Mouse (Mus musculus) myocyte (in vitro differentiated cells): ENCODE results near the gene Grik4. TPM values are rescaled to one million over a fixed set of nuclear protein-coding genes. Genes with fewer than 3 reads are reported as not detected.
"Not testable (repeated sequence)": the region's sequence is repeated elsewhere in the genome, so short reads cannot be mapped to it uniquely, and the experiment has no call there.

Experiments
- H3K27me3 ChIP-seq: one replicate; pipeline ENCODE4 v1.6.1; 2011; ENCODE audit not compliant: control insufficient read depth, insufficient read depth, insufficient read length
- H3K36me3 ChIP-seq: one replicate; pipeline ENCODE4 v1.6.1; 2011; ENCODE audit not compliant: control insufficient read depth, insufficient read depth
- H3K4me2 ChIP-seq: one replicate; pipeline ENCODE4 v1.6.1; 2011; ENCODE audit warnings: low read depth, control low read depth
- H3K4me3 ChIP-seq: one replicate; pipeline ENCODE4 v1.5.1; 2011; ENCODE audit warnings: mild to moderate bottlenecking, control low read depth, moderate library complexity
- H3K79me2 ChIP-seq: one replicate; pipeline ENCODE4 v1.6.1; 2011; ENCODE audit not compliant: control insufficient read depth, insufficient read depth
- H3ac ChIP-seq: one replicate; pipeline ENCODE4 v1.6.1; 2011; ENCODE audit not compliant: control insufficient read depth, insufficient read length
- CEBPB ChIP-seq: IDR thresholded peaks from 2 replicates; pipeline ENCODE4 v1.6.1; 2011; ENCODE audit warnings: mild to moderate bottlenecking, moderate library complexity; ENCODE audit not compliant: poor library complexity, insufficient read depth, severe bottlenecking
- E2F4 ChIP-seq: IDR thresholded peaks from one replicate; pipeline ENCODE4 v1.6.1; 2011; ENCODE audit warnings: mild to moderate bottlenecking, control low read depth, moderate library complexity; ENCODE audit not compliant: insufficient read depth
- MAX ChIP-seq: IDR thresholded peaks from one replicate; pipeline ENCODE4 v1.6.1; 2011; ENCODE audit warnings: low read depth, mild to moderate bottlenecking, control low read depth
- MYOD1 ChIP-seq, 3 experiments: IDR thresholded peaks; one replicate each; pipeline ENCODE4 v1.6.1; 2011; ENCODE audit warnings: control low read depth in 2 of 3, low read depth in 2 of 3, mild to moderate bottlenecking in 2 of 3, moderate library complexity in 1 of 3; ENCODE audit not compliant: insufficient read length in 2 of 3, control insufficient read depth in 1 of 3
- MYOG ChIP-seq, 3 experiments: IDR thresholded peaks; one replicate each; pipeline ENCODE4 v1.6.1; 2011; ENCODE audit warnings: control low read depth in 2 of 3, low read depth in 2 of 3, mild to moderate bottlenecking in 2 of 3; ENCODE audit not compliant: insufficient read length in 2 of 3, control insufficient read depth in 1 of 3, insufficient read depth in 1 of 3
- POLR2A ChIP-seq: IDR thresholded peaks from one replicate; pipeline ENCODE4 v1.6.1; 2011; ENCODE audit warnings: low read depth, mild to moderate bottlenecking, control low read depth, moderate library complexity; ENCODE audit not compliant: insufficient read length
- POLR2AphosphoS2 ChIP-seq: IDR thresholded peaks from one replicate; pipeline ENCODE4 v1.6.1; 2011; ENCODE audit warnings: low read depth, control low read depth; ENCODE audit not compliant: insufficient read length
- REST ChIP-seq: IDR thresholded peaks from one replicate; pipeline ENCODE4 v1.6.1; 2011; ENCODE audit warnings: mild to moderate bottlenecking, control low read depth, moderate library complexity; ENCODE audit not compliant: insufficient read depth, insufficient read length
- SRF ChIP-seq: IDR thresholded peaks from one replicate; pipeline ENCODE4 v1.6.1; 2011; ENCODE audit warnings: low read depth; ENCODE audit not compliant: control insufficient read depth, insufficient read length
- TCF12 ChIP-seq: IDR thresholded peaks from one replicate; pipeline ENCODE4 v1.6.1; 2011; ENCODE audit warnings: mild to moderate bottlenecking, control low read depth; ENCODE audit not compliant: poor library complexity, insufficient read depth, severe bottlenecking
- TCF3 ChIP-seq: IDR thresholded peaks from one replicate; pipeline ENCODE4 v1.6.1; 2011; ENCODE audit warnings: low read depth, control low read depth; ENCODE audit not compliant: insufficient read length
- USF1 ChIP-seq: IDR thresholded peaks from one replicate; pipeline ENCODE4 v1.6.1; 2011; ENCODE audit warnings: low read depth, mild to moderate bottlenecking, control low read depth, moderate library complexity
- polyA plus RNA-seq: library from polyadenylated mRNA; unstranded; fragments of >200 nt; fragmentation: generic; extraction: Trizol; gene quantifications from one replicate; pipeline ENCODE4 v1.2.1, GENCODE M21; 2012; ENCODE audit warnings: missing spikeins

Gene Grik4
- polyA plus RNA-seq, 1 experiment, result not detected

DNA sequence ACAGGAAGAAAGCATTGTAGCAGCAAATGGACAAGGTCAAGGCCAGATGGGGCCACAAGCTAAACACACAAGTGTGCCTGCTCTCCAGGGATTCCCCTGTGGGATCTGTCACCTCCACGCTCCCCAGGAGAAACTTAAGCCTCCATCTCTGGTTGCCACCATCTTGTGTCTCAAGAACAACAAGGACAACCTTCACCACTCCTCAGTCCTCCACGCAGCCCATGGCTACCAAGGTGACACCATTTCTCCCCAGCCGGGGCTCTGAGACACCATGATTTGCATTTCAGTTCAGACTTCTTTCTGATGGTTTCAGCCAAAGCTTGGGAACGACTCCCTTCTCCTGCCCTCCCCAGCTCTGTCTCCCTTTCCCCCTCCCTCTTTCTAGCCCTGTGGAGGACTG, 152.9 kb downstream of the Grik4 start:
- TF ChIP-seq E2F4 (no peak), POLR2AphosphoS2 (no peak)
- Histone ChIP-seq H3K4me3 (no peak overlapping the region), H3ac (no peak overlapping the region), H3K79me2 (no peaks in the 10 kb centered on the region), H3K27me3 (peaks cover 18% of the 10 kb centered on the region), H3K36me3 (no peaks in the 10 kb centered on the region), H3K4me2 (no peak overlapping the region)

DNA sequence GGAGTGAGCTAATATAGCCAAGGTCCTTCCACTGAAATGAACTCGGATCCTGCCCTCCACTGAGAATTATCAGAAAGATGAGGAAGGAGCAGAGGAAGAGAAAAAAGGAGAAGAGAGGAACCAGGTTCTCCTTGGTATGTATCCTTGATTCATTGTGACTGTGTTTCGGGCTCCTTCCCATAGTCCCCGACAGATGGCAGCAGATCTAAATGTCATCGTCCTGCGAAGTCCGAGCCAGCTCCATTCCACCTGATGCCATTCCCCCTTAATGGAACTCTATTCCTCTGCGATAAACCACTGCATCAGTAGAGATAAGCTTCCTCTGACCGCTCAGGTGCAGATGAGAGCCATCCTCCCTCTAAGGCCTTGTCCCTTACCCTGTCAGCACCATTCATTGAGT, 155.8 kb downstream of the Grik4 start:
- no peaks in the 10 kb centered on the region for H3K79me2 ChIP-seq
- H3K4me3 ChIP-seq, result no peak overlapping the region
- H3K27me3 ChIP-seq, result peaks cover 35% of the 10 kb centered on the region
- no peak overlapping the region for H3K4me2 ChIP-seq
- TF ChIP-seq USF1, result no peak
- H3ac ChIP-seq, result no peak overlapping the region
- H3K36me3 ChIP-seq, result no peaks in the 10 kb centered on the region

DNA sequence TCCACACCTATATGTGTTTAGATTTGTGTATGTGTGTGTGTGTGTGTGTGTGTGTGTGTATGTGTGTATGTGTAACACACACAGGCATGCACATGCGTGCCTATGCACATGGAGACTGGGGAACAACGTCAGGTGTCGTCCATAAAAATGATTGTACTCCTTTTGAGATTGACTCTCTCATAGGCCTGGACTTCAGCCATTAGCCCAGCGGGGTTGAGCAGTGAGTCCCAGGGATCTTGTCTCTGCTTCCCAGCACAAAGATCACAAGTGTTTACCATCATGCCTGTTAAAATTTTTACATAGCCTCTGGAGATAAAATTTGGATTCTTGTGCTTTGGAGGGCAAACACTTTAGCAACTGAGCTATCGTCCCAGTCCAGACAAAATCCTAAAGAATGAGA, 157.4 kb downstream of the Grik4 start:
- H3K36me3 ChIP-seq, result no peaks in the 10 kb centered on the region
- peaks cover 29% of the 10 kb centered on the region for H3K27me3 ChIP-seq
- no peak overlapping the region for H3K4me2 ChIP-seq
- no peaks in the 10 kb centered on the region for H3K79me2 ChIP-seq
- H3K4me3 ChIP-seq, result no peak overlapping the region
- no peak overlapping the region for H3ac ChIP-seq
- TF ChIP-seq POLR2A, result no peak
- TF ChIP-seq E2F4, result no peak
- no peak for TF ChIP-seq MAX
- TF ChIP-seq USF1, result no peak
- no peak for TF ChIP-seq POLR2AphosphoS2
- no peak for TF ChIP-seq SRF
- no peak for TF ChIP-seq TCF3

DNA sequence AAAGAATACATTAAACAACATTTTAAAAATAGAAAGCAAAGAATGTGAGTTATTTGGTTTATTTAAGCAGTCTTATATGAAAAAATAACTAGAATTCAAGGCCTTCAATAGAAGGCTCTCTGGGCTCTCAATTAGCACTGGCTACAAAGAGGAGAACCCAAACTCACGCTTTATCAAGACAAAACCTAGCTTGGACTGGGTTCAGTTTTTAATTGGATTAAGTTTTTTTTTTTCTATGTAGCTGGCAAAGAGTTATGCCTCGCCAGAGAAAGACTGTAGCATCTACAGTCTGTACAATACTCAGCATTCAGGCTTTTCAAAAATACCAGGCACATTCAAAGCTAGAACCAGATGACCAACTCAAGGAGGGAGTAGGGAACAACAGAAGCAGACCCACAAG, 158.0 kb downstream of the Grik4 start:
- no peak overlapping the region for H3K4me2 ChIP-seq
- no peak overlapping the region for H3K4me3 ChIP-seq
- H3K79me2 ChIP-seq, result no peaks in the 10 kb centered on the region
- H3K36me3 ChIP-seq, result no peaks in the 10 kb centered on the region
- TF ChIP-seq E2F4 (no peak), MYOG (IDR thresholded peaks at IDR 0.05; ENCODE audit: control insufficient read depth in 1 of 3, insufficient read depth in 1 of 3, insufficient read length in 2 of 3, low read depth in 2 of 3) (no peak), TCF12 (no peak), CEBPB (no peak), REST (no peak)
- no peak overlapping the region for H3ac ChIP-seq
- peaks cover 23% of the 10 kb centered on the region for H3K27me3 ChIP-seq

DNA sequence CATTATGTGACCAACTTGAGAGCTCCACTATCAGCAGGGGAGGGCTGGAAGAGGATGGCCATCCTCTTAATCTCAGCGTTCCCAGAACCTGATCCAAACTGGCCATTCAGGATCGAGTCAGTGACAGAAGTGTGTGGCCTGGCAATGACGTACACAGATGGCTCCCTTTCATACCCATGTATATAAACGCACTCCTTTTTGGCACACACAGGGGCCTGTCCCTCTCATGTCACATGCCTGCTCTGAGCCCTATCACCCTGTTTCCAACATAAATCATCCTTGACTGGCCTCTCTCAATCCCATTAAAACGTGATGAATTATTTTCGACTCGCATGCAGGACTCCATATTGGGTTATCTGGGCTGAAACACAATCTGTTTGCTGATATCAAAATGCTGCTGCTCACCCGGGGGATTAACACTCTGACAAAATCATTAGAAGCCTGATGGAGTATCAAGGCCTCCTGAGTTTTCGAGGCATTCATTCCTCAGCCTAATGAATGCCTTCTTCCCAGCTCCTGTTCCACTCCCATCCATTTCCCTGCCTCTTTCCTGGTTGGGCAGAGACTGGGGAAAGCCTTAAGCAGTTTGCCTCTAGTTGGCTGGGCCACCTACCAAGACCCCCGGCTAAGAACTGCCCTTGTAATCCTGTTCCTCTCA, 159.0 kb downstream of the Grik4 start:
- Histone ChIP-seq H3K79me2 (no peaks in the 10 kb centered on the region), H3K36me3 (no peaks in the 10 kb centered on the region), H3K4me2 (no peak overlapping the region), H3K4me3 (no peak overlapping the region), H3ac (no peak overlapping the region), H3K27me3 (peaks cover 22% of the 10 kb centered on the region)
- TF ChIP-seq SRF (no peak), CEBPB (no peak), POLR2AphosphoS2 (no peak)

DNA sequence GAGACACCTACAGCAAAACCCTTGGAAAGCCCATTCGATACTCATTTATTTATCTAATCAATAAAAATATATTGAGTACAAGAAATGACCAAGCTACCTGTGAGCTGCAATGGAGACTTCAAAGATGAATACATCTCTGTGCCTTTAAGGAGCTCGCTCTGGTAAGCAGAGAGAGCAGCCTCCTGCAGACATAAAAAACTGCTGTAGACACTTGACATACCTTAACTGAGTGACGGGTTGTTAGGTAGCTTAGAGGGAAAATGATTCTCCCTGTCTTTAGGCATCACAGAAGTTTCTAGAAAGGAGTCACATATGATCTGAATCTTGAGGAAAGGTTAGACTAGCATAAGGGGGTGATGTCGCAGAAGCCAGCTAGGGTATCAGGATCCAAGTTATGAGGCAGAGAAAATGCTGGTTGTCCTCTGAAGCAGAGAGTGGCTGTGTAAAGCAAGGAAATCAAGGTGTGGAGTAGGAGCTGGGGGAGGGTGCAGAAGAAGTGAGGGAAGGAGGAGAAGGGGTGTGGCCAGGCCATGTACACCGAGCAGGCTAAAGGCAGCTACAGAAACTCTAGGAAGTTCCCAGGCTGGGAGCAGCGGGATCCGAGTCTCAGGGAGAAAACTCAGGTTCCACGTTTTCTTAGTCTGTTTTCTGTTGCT, 160.9 kb downstream of the Grik4 start:
- TF ChIP-seq MAX, result no peak
- no peak for TF ChIP-seq MYOD1 (IDR thresholded peaks at IDR 0.05; ENCODE audit: control insufficient read depth in 1 of 3, insufficient read length in 2 of 3, low read depth in 2 of 3)
- no peak for TF ChIP-seq TCF3
- TF ChIP-seq CEBPB, result no peak
- TF ChIP-seq E2F4, result no peak
- TF ChIP-seq POLR2AphosphoS2, result no peak
- H3K79me2 ChIP-seq, result no peaks in the 10 kb centered on the region
- peaks cover 33% of the 10 kb centered on the region for H3K27me3 ChIP-seq
- H3K4me2 ChIP-seq, result no peak overlapping the region
- H3ac ChIP-seq, result no peak overlapping the region
- no peaks in the 10 kb centered on the region for H3K36me3 ChIP-seq
- H3K4me3 ChIP-seq, result no peak overlapping the region

DNA sequence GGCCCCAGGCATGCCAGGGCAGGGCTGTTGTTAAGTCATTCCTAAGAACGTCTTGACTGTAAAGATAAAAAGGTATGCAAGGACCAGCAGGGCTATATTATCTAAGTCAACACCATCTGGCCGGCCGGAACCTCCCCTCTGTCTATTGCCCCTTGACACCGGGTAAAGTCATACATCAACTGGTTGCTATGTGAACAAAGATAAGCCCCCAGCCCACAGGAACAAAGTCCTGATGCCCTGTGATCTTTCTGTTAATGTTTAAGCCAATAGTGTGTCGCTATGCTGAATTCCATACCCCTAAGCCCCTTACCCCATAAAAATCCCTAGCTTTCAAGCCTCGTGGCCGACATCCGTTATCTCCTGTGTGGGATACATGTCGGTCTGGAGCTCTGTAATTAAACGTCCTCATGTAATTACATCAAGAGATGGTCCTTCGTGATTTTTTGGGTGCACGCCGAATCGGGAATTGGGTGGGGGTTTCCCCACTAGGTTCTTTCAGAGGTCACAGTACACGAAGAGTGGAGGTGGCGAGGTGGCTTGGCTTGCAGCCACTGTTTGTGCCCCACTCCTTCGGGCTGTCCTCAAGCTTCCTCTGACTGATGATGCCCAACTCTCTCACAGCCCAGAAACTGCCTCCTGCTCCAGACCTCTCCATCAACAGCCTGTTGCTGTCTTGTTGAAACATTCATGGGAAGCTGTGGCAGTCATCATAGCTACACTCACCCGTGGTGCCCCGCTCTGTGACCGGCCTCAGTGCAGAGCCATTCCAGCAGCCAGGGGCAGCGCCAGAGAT, 165.6 kb downstream of the Grik4 start:
- not testable (repeated sequence) for H3K4me3 ChIP-seq, H3K79me2 ChIP-seq, H3K36me3 ChIP-seq, H3ac ChIP-seq, H3K4me2 ChIP-seq
- H3K27me3 ChIP-seq, result peaks cover 39% of the 10 kb centered on the region
